Mouse (Mus musculus): ENCODE measurements around the gene Zfp426.
A peak's percentile ranks its signal among the peaks of the same experiment; 100 is the strongest.

The Zfp426 gene

DNA sequence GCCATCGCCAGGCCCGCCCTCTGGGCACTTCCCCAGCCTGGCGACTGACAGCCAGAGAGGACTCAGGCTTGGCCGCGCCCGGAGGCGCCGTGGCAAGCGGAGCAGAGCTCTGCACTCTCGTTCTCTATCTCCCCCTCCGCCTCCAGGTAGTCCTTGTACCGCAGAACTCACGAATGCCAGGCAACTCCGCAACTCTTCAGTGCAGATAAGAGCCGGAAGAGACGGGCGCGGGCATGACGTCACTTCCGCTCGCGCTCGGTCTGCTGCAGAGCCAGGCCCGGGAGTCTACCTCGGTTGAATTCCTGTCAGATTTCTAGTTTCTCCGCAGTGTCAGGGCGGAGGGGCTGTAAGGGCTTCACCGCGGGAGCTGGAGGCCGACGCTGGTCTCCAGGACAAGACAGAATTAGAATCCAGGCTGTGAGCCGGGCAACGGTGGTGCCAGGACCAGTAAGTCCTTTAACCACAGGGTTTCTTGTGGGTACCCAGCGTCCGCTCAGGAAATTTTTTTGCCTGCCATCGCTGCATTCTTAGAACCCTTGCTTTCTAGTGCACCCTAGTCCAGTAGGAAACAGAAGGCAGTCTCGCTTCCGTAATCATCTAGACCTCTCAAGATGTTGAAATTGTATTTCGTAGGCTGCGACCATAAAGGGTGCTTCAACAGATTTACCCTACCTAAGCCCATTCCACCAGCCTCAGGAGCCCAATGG lies at the start of gene Zfp426:
Zfp426 (minus strand) TSS at position 220 of the 707 bp plus-strand sequence.
- peak; percentile 49 to 82 for DNase-seq (ENCODE audit: low spot score in 2 of 2)

GRCm38 (mm10) chr9:20536598-20536997 lies 44.1 kb upstream of the Zfp426 start:
- no peak for DNase-seq (ENCODE audit: low spot score in 2 of 2)

GRCm38 (mm10) chr9:20534326-20534926 lies 41.9 kb upstream of the Zfp426 start:
- peak in 1 of 2 experiments; percentile 4 for DNase-seq (ENCODE audit: low spot score in 2 of 2)

DNA sequence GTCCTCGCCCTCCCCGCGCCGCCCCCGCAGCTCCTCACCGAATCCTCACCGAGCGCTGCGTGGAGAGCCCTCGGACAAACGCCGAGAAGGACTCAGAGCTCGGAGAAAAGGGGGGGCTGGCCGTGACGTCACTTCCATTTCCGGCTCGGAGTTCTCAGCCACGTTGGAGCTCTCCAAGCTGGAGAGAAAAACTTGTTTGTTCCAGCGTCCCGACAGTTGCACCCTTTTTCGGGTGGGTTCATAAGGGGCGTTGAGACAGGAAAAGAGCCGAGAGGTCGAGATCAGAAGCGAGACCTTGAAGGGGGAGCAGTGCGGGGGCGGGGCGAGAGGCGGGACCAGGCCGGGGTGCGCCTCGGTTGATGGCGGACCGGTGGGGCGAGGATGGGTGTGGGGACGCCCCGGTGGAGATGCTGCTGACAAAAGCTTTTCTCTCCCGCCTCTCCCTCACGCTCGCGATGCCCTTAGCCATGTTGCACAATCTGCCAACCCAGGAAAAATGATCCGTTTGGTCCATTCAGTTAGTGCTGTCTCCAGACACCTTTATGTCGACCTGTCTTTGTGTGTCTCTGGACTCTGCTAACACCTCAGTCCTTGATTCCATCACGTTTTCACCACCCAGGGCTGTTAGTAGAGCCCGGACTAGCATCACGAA lies 28.9 kb upstream of the Zfp426 start, which contains the start of gene Zfp266:
Zfp266 (minus strand) TSS at position 112 of the 652 bp plus-strand sequence.
- peak; percentile 82 to 91 for DNase-seq (ENCODE audit: low spot score in 2 of 2)

DNA sequence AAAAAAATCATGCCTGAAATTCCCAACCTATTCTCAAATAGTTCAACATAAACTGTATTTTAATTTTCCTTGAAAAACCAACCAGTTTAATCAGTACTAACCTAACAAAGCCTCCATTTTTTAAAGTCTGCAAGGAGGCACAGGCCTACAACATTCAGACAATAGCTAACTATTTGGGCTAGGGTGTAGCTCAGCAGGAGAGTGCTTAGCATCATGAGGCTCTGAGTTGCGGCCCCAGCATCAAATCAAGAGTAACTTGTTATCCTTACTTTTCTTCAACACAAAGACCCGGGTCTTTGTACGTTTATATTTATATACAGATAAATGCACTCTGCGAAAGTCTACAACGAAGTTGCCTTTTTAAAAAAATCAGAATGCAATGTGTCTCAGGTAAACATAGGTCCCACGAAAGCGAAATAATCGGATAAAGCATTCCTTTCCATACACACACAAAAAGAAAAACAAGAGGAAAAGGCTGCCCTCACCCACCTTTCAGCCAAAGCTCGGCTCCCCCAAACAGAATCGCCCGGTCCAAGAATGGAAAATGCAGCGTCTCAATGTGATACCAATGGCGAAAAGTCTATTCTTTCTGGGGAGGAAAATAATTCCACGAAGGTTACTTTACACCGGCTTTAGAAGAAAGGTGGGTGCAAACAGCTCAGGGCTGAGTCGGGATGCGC lies 28.1 kb upstream of the Zfp426 start:
- DNase-seq (ENCODE audit: low spot score in 2 of 2), result no peak

GRCm38 (mm10) chr9:20519949-20520348 lies 27.4 kb upstream of the Zfp426 start:
- DNase-seq (ENCODE audit: low spot score in 2 of 2), result no peak

DNA sequence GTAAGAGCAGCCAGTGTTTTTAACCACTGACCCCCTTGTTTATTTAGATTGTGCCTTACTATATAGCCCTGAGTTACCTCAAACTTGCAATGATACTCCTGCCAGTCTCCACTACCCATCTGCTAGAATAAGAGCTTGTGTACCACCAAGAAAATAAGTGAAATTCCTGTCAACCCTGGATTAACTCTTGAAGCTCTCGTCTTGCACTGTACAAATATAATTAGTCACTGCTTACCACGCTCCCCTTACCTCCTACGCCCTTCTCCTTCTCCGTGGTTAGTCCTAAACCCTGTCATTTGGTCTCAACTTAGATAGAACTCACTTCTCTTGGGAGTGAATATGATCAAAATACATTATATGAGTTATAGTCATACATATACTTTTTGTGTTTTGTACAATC lies 26.2 kb upstream of the Zfp426 start:
- no peak for DNase-seq (ENCODE audit: low spot score in 2 of 2)

DNA sequence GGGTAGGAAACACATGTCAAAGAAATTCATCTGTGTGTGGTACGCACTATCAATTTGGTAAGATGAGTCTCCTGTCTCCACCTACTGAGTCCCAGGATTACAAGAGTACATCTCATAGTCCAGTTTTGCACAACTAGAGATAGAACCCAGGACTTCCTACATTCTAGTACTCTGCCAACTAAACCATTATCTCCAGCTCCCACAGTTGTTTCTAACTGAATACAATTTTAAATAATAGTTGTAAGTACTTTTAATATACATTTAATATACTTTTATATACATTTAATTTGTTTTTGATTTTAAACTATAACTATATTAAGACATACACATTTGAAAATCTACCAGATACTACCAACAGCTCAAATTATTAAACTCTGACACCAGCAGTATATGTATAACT lies 25.2 kb upstream of the Zfp426 start:
- no peak for DNase-seq (ENCODE audit: low spot score in 2 of 2)

DNA sequence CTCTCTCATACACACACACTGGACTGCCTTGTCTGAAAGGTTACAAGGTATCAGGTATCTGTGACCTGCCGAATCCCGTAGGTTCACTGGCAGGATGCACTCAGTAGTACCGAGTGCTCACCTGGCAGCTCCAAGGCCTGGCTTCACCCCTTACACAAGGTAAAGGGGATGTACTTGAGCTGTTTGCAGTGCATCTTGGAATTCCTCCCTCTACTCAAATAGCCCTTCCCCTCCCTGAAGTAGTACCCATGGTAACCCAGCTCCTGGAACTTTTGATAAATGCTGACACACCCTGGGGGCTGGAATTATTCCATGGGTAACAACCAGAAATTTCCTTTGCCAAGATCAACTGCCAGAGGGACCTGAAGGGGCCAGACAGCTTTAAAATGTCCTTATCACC lies 21.5 kb upstream of the Zfp426 start:
- DNase-seq (ENCODE audit: low spot score in 2 of 2), result no peak

GRCm38 (mm10) chr9:20512714-20513113 lies 20.2 kb upstream of the Zfp426 start:
- no peak for DNase-seq (ENCODE audit: low spot score in 2 of 2)

GRCm38 (mm10) chr9:20511645-20512044 lies 19.1 kb upstream of the Zfp426 start:
- DNase-seq (ENCODE audit: low spot score in 2 of 2), result no peak

- DNase-seq (ENCODE audit: low spot score in 2 of 2), result no peak
Measured at GRCm38 (mm10) chr9:20510346-20510745, 17.8 kb upstream of the Zfp426 start.

DNA sequence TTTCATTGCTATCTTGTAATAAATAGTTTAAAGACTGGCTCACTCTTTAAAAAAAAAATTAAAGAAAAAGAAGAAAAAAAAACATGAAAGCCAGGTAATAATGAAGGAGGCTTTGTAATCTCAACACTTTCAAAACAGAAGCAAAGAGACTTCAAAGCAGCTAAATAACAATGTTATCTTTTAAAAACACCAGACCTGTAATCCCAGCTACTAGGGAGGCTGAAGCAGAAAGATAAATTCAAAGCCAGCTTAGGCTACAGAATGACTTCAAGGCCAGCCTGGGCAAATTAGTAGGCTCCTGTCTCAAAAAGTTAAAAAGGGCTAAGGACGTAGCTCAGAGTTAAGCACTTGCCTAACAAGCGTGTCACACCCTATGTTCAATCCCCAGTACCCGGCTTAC lies 17.1 kb upstream of the Zfp426 start:
- no peak for DNase-seq (ENCODE audit: low spot score in 2 of 2)

- no peak for DNase-seq (ENCODE audit: low spot score in 2 of 2)
Measured at GRCm38 (mm10) chr9:20504801-20505200, 12.3 kb upstream of the Zfp426 start.

GRCm38 (mm10) chr9:20493281-20493680 lies 735 bp upstream of the Zfp426 start:
- DNase-seq (ENCODE audit: low spot score in 2 of 2), result no peak

GRCm38 (mm10) chr9:20491858-20492526 lies 554 bp downstream of the Zfp426 start:
- DNase-seq (ENCODE audit: low spot score in 2 of 2), result no peak

DNA sequence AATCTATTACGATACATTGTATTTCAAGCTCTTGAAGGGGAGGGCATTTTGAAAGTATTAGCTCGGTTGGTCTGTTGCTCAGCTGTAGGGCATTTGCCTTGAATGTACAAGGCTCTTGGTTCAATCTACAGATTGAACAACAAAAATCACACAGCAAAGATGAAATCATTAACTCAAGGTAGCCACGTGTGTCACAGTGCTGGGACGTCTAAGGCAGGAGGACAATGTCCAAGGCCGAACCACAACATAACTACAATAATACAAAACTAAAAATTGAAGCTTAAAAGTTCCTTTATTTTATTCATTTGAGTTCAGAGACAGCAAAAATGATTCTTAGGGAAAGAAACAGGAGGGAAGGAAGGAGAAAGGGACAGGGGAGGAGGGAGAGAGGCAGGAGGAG lies 3.0 kb downstream of the Zfp426 start:
- DNase-seq (ENCODE audit: low spot score in 2 of 2), result no peak

- DNase-seq (ENCODE audit: low spot score in 2 of 2), result no peak
Measured at GRCm38 (mm10) chr9:20479396-20479795, 13.2 kb downstream of the Zfp426 start.

DNA sequence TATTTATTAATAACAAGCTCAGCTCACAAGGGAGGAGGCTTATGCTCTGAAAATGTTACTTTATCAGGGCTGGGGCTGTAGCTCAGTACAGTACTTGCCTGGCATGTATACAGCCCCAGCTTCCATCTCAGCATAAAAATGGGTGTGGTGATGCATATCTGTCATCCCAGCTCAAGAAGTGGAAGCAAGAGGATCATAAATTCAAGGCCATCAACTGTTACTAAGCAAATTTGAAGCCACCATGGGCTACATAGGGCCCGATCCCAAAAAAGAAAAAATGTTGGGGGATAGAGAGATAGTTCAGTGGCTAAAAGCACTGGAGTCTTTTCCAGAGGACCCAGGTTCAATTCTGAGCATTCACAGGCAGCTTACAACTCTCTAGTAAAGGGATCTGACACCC lies 15.9 kb downstream of the Zfp426 start:
- DNase-seq (ENCODE audit: low spot score in 2 of 2), result no peak

- peak in 1 of 2 experiments; percentile 57 for DNase-seq (ENCODE audit: low spot score in 2 of 2)
Measured at GRCm38 (mm10) chr9:20466761-20467442, 25.6 kb downstream of the Zfp426 start.

All from cerebellum, postnatal 4 days (tissue).